Mouse (Mus musculus): ENCODE measurements around the gene Stk32c.
A peak's percentile ranks its signal among the peaks of the same experiment; 100 is the strongest.

The Stk32c gene

GRCm38 (mm10) chr7:139212754-139213745 lies at the start of gene Stk32c, which contains the start of gene Lrrc27:
TSS of gene Stk32c (minus strand) at chr7:139213307.
TSS of gene Lrrc27 (plus strand) at chr7:139212988.
- peak; percentile 88 for DNase-seq (ENCODE audit: low spot score)

GRCm38 (mm10) chr7:139257752-139258542 lies 44.8 kb upstream of the Stk32c start:
- no peak for DNase-seq (ENCODE audit: low spot score)

- no peak for DNase-seq (ENCODE audit: low spot score)
Observed at GRCm38 (mm10) chr7:139254626-139255025, 41.5 kb upstream of the Stk32c start.

- no peak for DNase-seq (ENCODE audit: low spot score)
Observed at GRCm38 (mm10) chr7:139253462-139253861, 40.4 kb upstream of the Stk32c start.

- no peak for DNase-seq (ENCODE audit: low spot score)
Observed at GRCm38 (mm10) chr7:139252986-139253385, 39.9 kb upstream of the Stk32c start.

GRCm38 (mm10) chr7:139252566-139252965 lies 39.5 kb upstream of the Stk32c start:
- no peak for DNase-seq (ENCODE audit: low spot score)

GRCm38 (mm10) chr7:139251881-139252301 lies 38.8 kb upstream of the Stk32c start:
- no peak for DNase-seq (ENCODE audit: low spot score)

GRCm38 (mm10) chr7:139249406-139250210 lies 36.5 kb upstream of the Stk32c start:
- no peak for DNase-seq (ENCODE audit: low spot score)

- DNase-seq (ENCODE audit: low spot score), result no peak
Observed at GRCm38 (mm10) chr7:139248615-139249405, 35.7 kb upstream of the Stk32c start.

GRCm38 (mm10) chr7:139247881-139248614 lies 34.9 kb upstream of the Stk32c start, which contains the start of gene Pwwp2b:
TSS of gene Pwwp2b (plus strand) at chr7:139248482.
- no peak for DNase-seq (ENCODE audit: low spot score)

- DNase-seq (ENCODE audit: low spot score), result no peak
Observed at GRCm38 (mm10) chr7:139246931-139247880, 34.1 kb upstream of the Stk32c start.

GRCm38 (mm10) chr7:139246086-139246485 lies 33.0 kb upstream of the Stk32c start:
- no peak for DNase-seq (ENCODE audit: low spot score)

GRCm38 (mm10) chr7:139239432-139239831 lies 26.3 kb upstream of the Stk32c start:
- DNase-seq (ENCODE audit: low spot score), result no peak

GRCm38 (mm10) chr7:139235651-139236358 lies 22.7 kb upstream of the Stk32c start:
- no peak for DNase-seq (ENCODE audit: low spot score)

GRCm38 (mm10) chr7:139234426-139235188 lies 21.5 kb upstream of the Stk32c start:
- DNase-seq (ENCODE audit: low spot score), result no peak

GRCm38 (mm10) chr7:139233714-139234113 lies 20.6 kb upstream of the Stk32c start:
- peak; percentile 70 for DNase-seq (ENCODE audit: low spot score)

- DNase-seq (ENCODE audit: low spot score), result no peak
Observed at GRCm38 (mm10) chr7:139230241-139230640, 17.1 kb upstream of the Stk32c start.

- DNase-seq (ENCODE audit: low spot score), result no peak
Observed at GRCm38 (mm10) chr7:139229837-139230236, 16.7 kb upstream of the Stk32c start.
